Mouse (Mus musculus) cerebellum, adult (tissue): Measurements from ENCODE around the gene Map3k3.

Source experiments
- ATAC-seq: cut with Nextera tagmentation; 2 replicates; pipeline ENCODE4 v1.9.2; 2017; ENCODE audit warnings: mild to moderate bottlenecking, moderate library complexity, mixed read lengths; ENCODE audit not compliant: insufficient number of reproducible peaks, low FRiP score, low TSS enrichment

Map3k3 gene

GRCm38 (mm10) chr11:106157154-106157553 lies 72.7 kb downstream of the Map3k3 start:
- ATAC-seq: no peak

GRCm38 (mm10) chr11:106158081-106158929 lies 73.9 kb downstream of the Map3k3 start:
- ATAC-seq: no peak

- peak; percentile 7; the same call in 1 of the 2 replicates for ATAC-seq
Measured at GRCm38 (mm10) chr11:106158930-106159215, 74.5 kb downstream of the Map3k3 start.

GRCm38 (mm10) chr11:106159216-106159920 lies 75.0 kb downstream of the Map3k3 start:
- ATAC-seq: peak; percentile 15; the same call in 1 of the 2 replicates

- ATAC-seq: peak; percentile 13; the same call in 1 of the 2 replicates
Measured at GRCm38 (mm10) chr11:106159921-106160840, 75.8 kb downstream of the Map3k3 start.

GRCm38 (mm10) chr11:106160841-106161721 lies 76.7 kb downstream of the Map3k3 start, which contains the start of the genes Gm10840 and Limd2:
Gene Gm10840 (plus strand): TSS chr11:106160850.
Gene Limd2 (minus strand): TSS chr11:106160860.
- ATAC-seq: no peak

- ATAC-seq: no peak
Measured at GRCm38 (mm10) chr11:106162237-106162636, 77.8 kb downstream of the Map3k3 start.

GRCm38 (mm10) chr11:106163546-106163945 lies 79.1 kb downstream of the Map3k3 start:
- no peak for ATAC-seq

- no peak for ATAC-seq
Measured at GRCm38 (mm10) chr11:106164601-106165180, 80.3 kb downstream of the Map3k3 start.

GRCm38 (mm10) chr11:106167435-106167834 lies 83.0 kb downstream of the Map3k3 start:
- no peak for ATAC-seq

GRCm38 (mm10) chr11:106170807-106171206 lies 86.4 kb downstream of the Map3k3 start:
- ATAC-seq: no peak

- no peak for ATAC-seq
Measured at GRCm38 (mm10) chr11:106173228-106173627, 88.8 kb downstream of the Map3k3 start.

GRCm38 (mm10) chr11:106174372-106174771 lies 90.0 kb downstream of the Map3k3 start:
- ATAC-seq: no peak

GRCm38 (mm10) chr11:106175081-106175480 lies 90.7 kb downstream of the Map3k3 start:
- ATAC-seq: no peak

- ATAC-seq: no peak
Measured at GRCm38 (mm10) chr11:106176372-106176771, 92.0 kb downstream of the Map3k3 start.

GRCm38 (mm10) chr11:106178036-106178782 lies 93.8 kb downstream of the Map3k3 start:
- ATAC-seq: no peak

GRCm38 (mm10) chr11:106179711-106180448 lies 95.5 kb downstream of the Map3k3 start:
- ATAC-seq: peak; percentile 90

GRCm38 (mm10) chr11:106180449-106180801 lies 96.0 kb downstream of the Map3k3 start:
- ATAC-seq: no peak
